Mouse (Mus musculus) kidney, adult 18-20 months (tissue): ENCODE results near the gene Ube2g2.

Source experiments
- DNase-seq: peaks from one replicate; pipeline ENCODE4 v3.0.0; 2021

Gene Ube2g2

GRCm38 (mm10) chr10:77606855-77607254, 15.2 kb upstream of the Ube2g2 start:
- no peak for DNase-seq

GRCm38 (mm10) chr10:77607441-77607840, 14.6 kb upstream of the Ube2g2 start:
- no peak for DNase-seq

- no peak for DNase-seq
These were observed 13.5 kb upstream of the Ube2g2 start for GRCm38 (mm10) chr10:77608589-77608988.

- no peak for DNase-seq
These were observed 11.7 kb upstream of the Ube2g2 start for GRCm38 (mm10) chr10:77610221-77610961.

- peak; percentile 81 for DNase-seq
These were observed 8.7 kb upstream of the Ube2g2 start for GRCm38 (mm10) chr10:77613409-77613808.

- no peak for DNase-seq
These were observed 6.4 kb upstream of the Ube2g2 start for GRCm38 (mm10) chr10:77615647-77616046.

GRCm38 (mm10) chr10:77616166-77616565, 5.9 kb upstream of the Ube2g2 start:
- no peak for DNase-seq

GRCm38 (mm10) chr10:77616926-77617325, 5.1 kb upstream of the Ube2g2 start:
- DNase-seq, result no peak

- DNase-seq, result no peak
These were observed 529 bp upstream of the Ube2g2 start for GRCm38 (mm10) chr10:77621546-77621945.

GRCm38 (mm10) chr10:77623069-77623492, 1.0 kb downstream of the Ube2g2 start:
- no peak for DNase-seq

- no peak for DNase-seq
These were observed 1.7 kb downstream of the Ube2g2 start for GRCm38 (mm10) chr10:77623639-77624400.

GRCm38 (mm10) chr10:77624570-77624995, 2.5 kb downstream of the Ube2g2 start:
- DNase-seq, result no peak

- DNase-seq, result no peak
These were observed 4.0 kb downstream of the Ube2g2 start for GRCm38 (mm10) chr10:77626036-77626435.

GRCm38 (mm10) chr10:77626591-77626990, 4.5 kb downstream of the Ube2g2 start:
- DNase-seq, result no peak

- peak; percentile 87 for DNase-seq
These were observed 5.4 kb downstream of the Ube2g2 start for GRCm38 (mm10) chr10:77627497-77627896.

- DNase-seq, result no peak
These were observed 7.1 kb downstream of the Ube2g2 start for GRCm38 (mm10) chr10:77629163-77629562.

- no peak for DNase-seq
These were observed 7.9 kb downstream of the Ube2g2 start for GRCm38 (mm10) chr10:77629970-77630369.

GRCm38 (mm10) chr10:77634016-77634415, 11.9 kb downstream of the Ube2g2 start:
- no peak for DNase-seq

- DNase-seq, result no peak
These were observed 12.6 kb downstream of the Ube2g2 start for GRCm38 (mm10) chr10:77634452-77635231.

GRCm38 (mm10) chr10:77636234-77636922, 14.3 kb downstream of the Ube2g2 start:
- no peak for DNase-seq

- DNase-seq, result peak; percentile 42
These were observed 16.9 kb downstream of the Ube2g2 start for GRCm38 (mm10) chr10:77638956-77639355.

- DNase-seq, result no peak
These were observed 21.1 kb downstream of the Ube2g2 start for GRCm38 (mm10) chr10:77643160-77643559.

- no peak for DNase-seq
These were observed 23.5 kb downstream of the Ube2g2 start for GRCm38 (mm10) chr10:77645571-77645970.
